Mouse (Mus musculus) testis, postnatal 14 days (tissue): ENCODE data around the gene Gm8300.
"Not testable (repeated sequence)": the region's sequence is repeated elsewhere in the genome, so short reads cannot be mapped to it uniquely, and the experiment has no call there.

Experiments
- DNase-seq: peaks from one replicate; pipeline ENCODE4 v3.0.0; 2021; ENCODE audit warnings: low spot score

Gene Gm8300

DNA sequence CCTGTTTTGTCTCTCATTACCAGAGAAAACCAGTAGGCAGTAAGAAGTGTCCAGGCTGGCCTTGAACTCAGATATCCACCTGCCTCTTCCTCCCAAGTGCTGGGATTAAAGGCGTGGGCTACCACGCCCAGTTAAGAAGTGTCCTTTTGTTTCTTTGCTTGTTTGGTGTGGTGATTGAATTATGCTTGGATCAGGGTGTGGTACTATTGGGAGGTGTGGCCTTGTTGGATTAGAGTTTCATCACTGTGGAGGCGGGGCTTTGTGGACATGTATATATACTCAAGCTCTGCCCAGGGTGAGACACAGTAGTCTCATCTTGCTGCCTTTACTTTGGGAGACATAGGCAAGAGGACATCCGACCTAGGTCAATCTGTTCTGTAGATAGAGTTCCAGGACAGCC, at the start of gene Gm8300:
Gm8300 (plus strand) TSS at position 301 of the 400 bp plus-strand sequence.
- DNase-seq: not testable (repeated sequence)

DNA sequence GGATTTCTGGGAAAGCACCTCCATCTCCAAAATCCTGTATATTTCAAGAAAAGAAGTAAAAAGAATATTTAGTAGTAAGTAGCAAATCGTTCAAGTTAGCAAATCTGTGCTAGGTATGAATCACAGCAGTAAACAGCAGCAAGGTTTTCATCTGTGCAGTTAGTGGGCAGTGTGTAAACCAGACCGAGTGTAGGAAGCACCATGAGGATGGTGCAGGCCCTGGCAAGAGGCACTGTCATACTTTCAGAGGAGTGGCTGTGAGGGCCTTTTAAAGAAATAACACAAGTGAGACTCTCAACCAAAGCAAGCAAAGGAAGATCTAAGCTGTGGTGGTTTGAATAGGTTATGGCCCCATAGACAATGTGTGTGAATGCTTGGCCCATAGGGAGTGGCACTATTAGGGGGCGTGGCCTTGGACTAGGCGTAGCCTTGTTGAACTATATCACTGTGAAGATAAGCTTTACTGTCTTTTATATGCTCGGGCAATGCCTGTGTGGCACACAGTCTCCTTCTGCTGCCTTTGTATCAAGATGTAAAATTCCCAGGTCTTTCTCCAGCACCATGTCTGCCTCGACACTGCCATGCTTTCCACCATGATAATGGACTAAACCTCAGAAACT, 49.3 kb upstream of the Gm8300 start:
- no peak for DNase-seq

DNA sequence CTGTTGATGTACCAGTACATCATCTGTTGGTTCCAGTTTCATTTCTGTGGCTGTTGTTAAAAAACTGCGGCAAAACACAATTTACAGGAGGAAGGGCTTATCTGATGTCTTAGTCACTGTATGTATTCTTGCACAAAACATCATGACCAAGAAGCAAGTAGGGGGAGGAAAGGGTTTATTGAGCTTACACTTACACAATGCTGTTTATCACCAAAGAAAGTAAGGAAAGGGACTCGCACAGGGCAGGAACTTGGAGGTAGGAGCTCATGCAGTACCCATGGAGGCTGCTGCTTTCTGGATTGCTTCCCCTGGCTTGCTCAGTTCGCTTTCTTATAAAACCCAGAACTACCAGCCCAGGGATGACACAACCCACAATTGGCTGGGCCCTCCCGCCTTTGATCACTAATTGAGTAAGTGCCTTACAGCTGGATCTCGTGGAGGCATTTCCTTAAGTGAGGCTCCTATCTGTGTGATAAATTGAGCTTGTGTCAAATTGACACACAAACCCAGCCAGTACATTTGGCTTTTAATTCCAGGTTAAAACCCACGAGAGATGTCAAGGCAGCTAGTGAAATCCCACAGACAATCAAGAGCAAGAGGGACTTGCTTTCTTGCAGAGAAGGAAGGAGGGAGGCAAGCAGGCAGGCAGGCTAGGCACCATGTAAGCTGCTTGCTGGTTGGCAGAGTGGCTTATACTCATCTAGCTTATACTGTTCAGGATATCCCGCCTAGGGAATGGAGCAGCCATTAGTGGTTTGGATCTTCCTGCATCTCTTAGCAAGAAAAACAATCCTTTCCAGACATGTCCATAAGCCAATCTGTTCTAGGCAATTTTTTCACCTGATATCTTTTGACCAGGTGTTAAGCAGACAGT, 43.6 kb upstream of the Gm8300 start:
- DNase-seq: no peak

DNA sequence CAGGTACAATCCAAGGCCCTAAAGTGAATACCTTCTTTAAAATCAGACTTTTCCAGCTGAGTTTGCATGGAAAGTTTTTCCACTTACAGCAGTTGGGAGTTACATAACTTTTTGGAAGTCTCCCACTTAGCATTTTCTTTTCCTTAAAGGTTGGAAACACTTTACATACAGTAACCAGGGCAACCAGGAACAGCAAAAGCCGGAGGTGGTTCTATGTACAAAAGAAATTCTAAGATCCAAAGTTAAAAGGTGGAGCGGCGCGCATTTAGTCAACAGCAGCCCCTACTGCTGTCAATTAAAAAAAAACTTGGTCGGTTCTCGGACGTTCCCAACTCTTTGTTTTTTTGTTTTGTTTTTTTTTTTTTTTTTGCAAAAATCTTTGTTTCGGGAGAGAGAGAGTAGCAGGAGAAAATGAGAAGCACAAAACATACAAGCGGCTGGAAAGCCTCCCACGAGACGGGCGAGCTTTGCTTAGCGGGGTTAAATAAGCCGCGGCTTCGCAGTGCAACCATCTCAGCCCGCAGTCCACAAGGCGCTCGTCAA, 42.6 kb upstream of the Gm8300 start:
- no peak for DNase-seq

GRCm38 (mm10) chr12:87471964-87472786, 41.9 kb upstream of the Gm8300 start, which contains the start of gene Snw1:
Gene Snw1 (minus strand): TSS chr12:87472274.
- peak; percentile 95 for DNase-seq

GRCm38 (mm10) chr12:87474756-87475155, 39.4 kb upstream of the Gm8300 start:
- DNase-seq: no peak

DNA sequence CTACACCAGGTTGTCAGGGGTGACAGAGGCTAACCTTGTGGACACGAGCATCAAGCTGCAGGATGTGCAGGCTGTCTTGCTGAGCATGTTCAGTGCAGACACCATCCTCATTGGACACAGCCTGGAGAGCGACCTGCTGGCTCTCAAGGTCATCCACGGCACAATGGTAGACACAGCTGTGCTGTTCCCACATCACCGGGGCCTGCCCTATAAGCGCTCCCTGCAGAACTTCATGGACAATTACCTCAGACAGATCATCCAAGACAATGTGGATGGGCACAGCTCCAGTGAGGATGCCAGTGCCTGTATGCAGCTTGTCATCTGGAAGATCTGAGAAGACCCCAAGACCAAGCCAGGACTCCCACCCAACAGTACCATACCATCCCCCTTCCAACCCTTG, 31.6 kb upstream of the Gm8300 start:
- not testable (repeated sequence) for DNase-seq

DNA sequence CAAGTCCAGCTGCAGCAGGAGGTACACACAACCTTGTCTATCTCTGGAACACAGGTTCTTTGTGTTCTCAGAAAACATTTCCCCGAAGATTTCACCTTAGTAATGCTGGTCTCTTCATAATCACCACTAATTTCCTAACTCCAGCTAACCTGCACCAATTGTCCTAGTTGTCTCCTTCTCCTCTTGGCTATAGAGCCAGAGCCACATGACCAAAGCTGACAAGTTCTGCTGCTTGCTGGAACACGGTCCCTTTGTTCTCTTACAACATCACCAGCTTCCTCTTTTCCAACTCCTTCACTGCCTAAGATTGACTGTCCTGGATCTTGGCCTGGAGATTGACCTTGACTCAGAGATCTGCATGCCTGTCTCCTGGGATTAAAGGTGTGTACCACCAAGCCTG, 25.4 kb upstream of the Gm8300 start:
- DNase-seq: not testable (repeated sequence)

DNA sequence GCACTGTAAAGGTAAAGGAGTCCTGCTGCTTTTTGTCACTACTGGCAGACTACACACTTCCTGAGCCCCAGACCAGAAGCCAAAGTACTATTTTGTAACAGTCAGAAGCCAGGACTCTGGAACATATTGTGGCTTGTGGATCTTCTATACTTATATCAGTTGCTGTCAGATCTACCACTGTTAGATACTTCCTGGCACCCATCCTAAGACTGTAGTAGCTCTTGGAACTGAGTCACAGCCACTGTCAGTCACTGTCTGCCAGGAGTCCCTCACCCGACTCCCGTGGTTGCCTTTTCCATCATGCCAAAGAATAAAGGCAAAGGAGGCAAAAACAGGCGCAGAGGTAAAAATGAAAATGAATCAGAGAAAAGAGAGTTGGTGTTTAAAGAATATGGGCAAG, 19.7 kb upstream of the Gm8300 start, which contains the start of gene Gm5788:
Gm5788 (plus strand) TSS at position 301 of the 400 bp plus-strand sequence.
- DNase-seq: not testable (repeated sequence)

DNA sequence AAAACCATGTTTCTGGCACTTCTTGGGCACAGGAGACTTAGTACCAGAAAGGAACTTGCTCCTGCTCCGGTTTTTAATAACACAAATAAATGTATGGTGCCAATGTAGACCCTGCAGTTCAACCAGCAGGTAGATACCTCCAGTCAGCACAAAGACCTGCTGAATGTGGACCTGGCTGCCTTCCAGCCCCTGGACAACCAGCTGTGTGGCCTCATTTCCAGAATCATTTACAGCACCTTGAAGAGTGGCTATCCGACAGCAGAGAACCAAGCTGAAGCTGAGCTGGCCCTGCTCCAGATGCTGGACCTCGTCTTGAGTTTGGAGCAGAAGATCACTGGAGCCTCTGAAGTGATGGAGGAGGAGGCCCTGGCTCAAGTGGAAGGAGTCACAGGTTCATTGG, 5.5 kb downstream of the Gm8300 start:
- not testable (repeated sequence) for DNase-seq

GRCm38 (mm10) chr12:87543927-87544326, 29.8 kb downstream of the Gm8300 start:
- DNase-seq: no peak

GRCm38 (mm10) chr12:87550628-87551027, 36.5 kb downstream of the Gm8300 start:
- not testable (repeated sequence) for DNase-seq
